Mouse (Mus musculus) spleen, adult 2 months (tissue): ENCODE data around the gene St6gal1.

Experiments
- CTCF ChIP-seq: fragments of 200-500 bp; IDR thresholded peaks from 2 replicates; pipeline ENCODE4 v1.5.1; 2011; ENCODE audit warnings: mild to moderate bottlenecking, inconsistent platforms; ENCODE audit not compliant: insufficient read depth, insufficient read length, insufficient replicate concordance; ENCODE audit errors: extremely low read depth
- POLR2A ChIP-seq: fragments of 200-500 bp; IDR thresholded peaks from 2 replicates; pipeline ENCODE4 v1.6.1; 2011; ENCODE audit warnings: low read depth, low read length, inconsistent platforms

- TF ChIP-seq CTCF: no peak
- TF ChIP-seq POLR2A: no peak
Observed at GRCm38 (mm10) chr16:23372340-23372739, 147.8 kb downstream of the St6gal1 start.
